Mouse (Mus musculus): ENCODE data around the gene Lactb.

GRCm38 (mm10) chr9:66920488-66921279 lies 54.6 kb downstream of the Lactb start:
- peak; percentile 45; the same call in 1 of the 2 replicates for TF ChIP-seq CTCF (IDR thresholded peaks at IDR 0.05; ENCODE audit: low read depth)
- TF ChIP-seq EP300 (IDR thresholded peaks at IDR 0.05; ENCODE audit: low read depth) = no peak

Measured in liver, postnatal 0 days (tissue).